12 mouse cellular contexts compared by ENCODE assay signal in the genomic region with DNA sequence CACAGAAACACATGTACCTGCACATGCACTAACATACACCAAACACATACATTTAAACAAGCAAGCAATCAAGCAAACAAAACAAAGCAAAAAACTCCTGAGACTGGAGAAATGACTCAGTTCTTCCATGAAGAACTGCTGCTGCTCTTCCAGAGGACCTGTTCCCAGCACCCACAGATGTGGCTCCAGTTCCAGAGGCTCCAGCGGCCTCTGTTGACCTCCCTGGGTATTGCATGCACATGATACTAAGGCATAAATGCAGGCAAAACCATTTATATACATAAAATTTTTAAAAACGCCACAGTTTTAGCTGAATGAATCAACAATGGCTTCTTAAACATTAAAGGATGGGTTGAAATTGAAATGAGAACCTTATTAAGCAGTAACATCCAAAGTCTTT. TPM values are rescaled to one million over a fixed set of nuclear protein-coding genes. Genes with fewer than 3 reads are reported as not detected.
DNase-seq lines count a peak whose midpoint lies in the region; ATAC-seq and TF ChIP-seq lines count a peak whose summit lies in the region.
"Had no signal": no experiment of that assay in that cellular context is flagged by ENCODE, and none has a peak within 500 bp of the region (broad histone marks: within the 10 kb centered on the region; RNA-seq: fewer than 3 reads in every experiment).

No protein-coding gene starts in this region.

- H3K9ac ChIP-seq in liver, embryonic 14.5 days (replicated peaks) = no peak overlapping the region
- H3K9ac ChIP-seq in midbrain, embryonic 13.5 days (replicated peaks) = no peak overlapping the region
- H3K9ac ChIP-seq: hindbrain, embryonic 12.5 days had no signal

- no peaks in the 10 kb centered on the region for H3K9me3 ChIP-seq in liver, embryonic 14.5 days (ENCODE audit: control insufficient read depth, low read length)
- no peaks in the 10 kb centered on the region for H3K9me3 ChIP-seq in midbrain, embryonic 13.5 days
- H3K9me3 ChIP-seq: hindbrain, embryonic 12.5 days had no signal

- H3K27ac ChIP-seq in layer of hippocampus, adult 2 months = no peak overlapping the region
- H3K27ac ChIP-seq in liver, embryonic 14.5 days = no peak overlapping the region
- no peak overlapping the region for H3K27ac ChIP-seq in midbrain, embryonic 13.5 days
- H3K27ac ChIP-seq: hindbrain, embryonic 12.5 days; macrophage had no signal

- 48% methylated on average over 2 of the region's 2 CpGs for WGBS in liver, embryonic 14.5 days (ENCODE audit: insufficient replicate concordance)
- WGBS in midbrain, embryonic 13.5 days = 68% methylated on average over 2 of the region's 2 CpGs

- H3K36me3 ChIP-seq in liver, embryonic 14.5 days (replicated peaks; ENCODE audit: control insufficient read depth, insufficient read depth, low read depth) = no peaks in the 10 kb centered on the region
- H3K36me3 ChIP-seq in midbrain, embryonic 13.5 days = peaks cover 64% of the 10 kb centered on the region

- no peak overlapping the region for H3K4me2 ChIP-seq in liver, embryonic 14.5 days (ENCODE audit: low read depth)
- no peak overlapping the region for H3K4me2 ChIP-seq in midbrain, embryonic 13.5 days (replicated peaks)
- H3K4me2 ChIP-seq: heart, embryonic 11.5 days; hindbrain, embryonic 12.5 days had no signal

- H3K4me3 ChIP-seq in layer of hippocampus, adult 2 months = no peak overlapping the region
- no peak overlapping the region for H3K4me3 ChIP-seq in liver, embryonic 14.5 days (ENCODE audit: insufficient read depth in 1 of 2, low read depth in 2 of 2, low read length in 2 of 2)
- H3K4me3 ChIP-seq in midbrain, embryonic 13.5 days (replicated peaks) = no peak overlapping the region
- H3K4me3 ChIP-seq: hindbrain, embryonic 12.5 days had no signal

- ATAC-seq in liver, embryonic 14.5 days (ENCODE audit: insufficient read depth) = no peak
- ATAC-seq in midbrain, embryonic 13.5 days = no peak

- H3K27me3 ChIP-seq in liver, embryonic 14.5 days (ENCODE audit: control insufficient read depth, insufficient read depth, low read length) = no peaks in the 10 kb centered on the region
- no peaks in the 10 kb centered on the region for H3K27me3 ChIP-seq in midbrain, embryonic 13.5 days
- H3K27me3 ChIP-seq: hindbrain, embryonic 12.5 days had no signal

- no peak for DNase-seq in layer of hippocampus, adult 2 months (ENCODE audit: low spot score in 2 of 2)
- DNase-seq in layer of hippocampus, postnatal 36 days = no peak
- DNase-seq in spleen, postnatal 4 days (ENCODE audit: low spot score in 2 of 2) = peak; percentile 16 to 66
- no peak for DNase-seq in spleen, adult 12 weeks (ENCODE audit: low spot score)
- DNase-seq in ES-CJ7 (ENCODE audit: low read depth, low spot score) = peak; percentile 36
- no peak for DNase-seq in liver, embryonic 14.5 days (ENCODE audit: low read depth in 3 of 3, low spot score in 3 of 3)
- DNase-seq in kidney, adult 8-10 months = no peak
- DNase-seq: adrenal gland, postnatal 36 days had no signal

- peak; percentile 67 for TF ChIP-seq CTCF in layer of hippocampus, adult 2 months (conservative IDR thresholded peaks at IDR 0.05)
- peak; percentile 51 for TF ChIP-seq CTCF in liver, embryonic 14.5 days (IDR thresholded peaks at IDR 0.05; ENCODE audit: low read depth)

- no peaks in the 10 kb centered on the region; a peak in 1 of 4 replicates for H3K4me1 ChIP-seq in liver, embryonic 14.5 days (replicated peaks; ENCODE audit: control insufficient read depth in 2 of 2, insufficient read depth in 2 of 2, low read length in 1 of 2)
- no peaks in the 10 kb centered on the region for H3K4me1 ChIP-seq in midbrain, embryonic 13.5 days (replicated peaks)
- H3K4me1 ChIP-seq: hindbrain, embryonic 12.5 days had no signal

- no peak for TF ChIP-seq EP300 in liver, embryonic 14.5 days (IDR thresholded peaks at IDR 0.05; ENCODE audit: low read depth)

RNA-seq across cellular contexts. Expression of gene Map4k5, which starts 46.3 kb away (rescaled TPM):
- 10 to 100 TPM; 44.2 to 47.7 TPM for total RNA-seq in layer of hippocampus, adult 2 months (2021)
- total RNA-seq in layer of hippocampus, postnatal 36 days (2021) = 10 to 100 TPM; 46.8 to 50.3 TPM
- 9.8 and 13.6 TPM in 2 replicates for polyA plus RNA-seq in liver, embryonic 14.5 days (2012; rRNA removed)
- 26.9 and 30.7 TPM in 2 replicates for polyA plus RNA-seq in liver, embryonic 14.5 days (2014; fragmentation: Nextera tagmentation; extraction: Ambion mirVana)
- 25.6 and 27.6 TPM in 2 replicates for polyA plus RNA-seq in midbrain, embryonic 13.5 days (2015; fragmentation: Nextera tagmentation; extraction: Ambion mirVana)

RNA-seq across cellular contexts. Expression of gene Atl1, which starts 46.9 kb away (rescaled TPM):
- total RNA-seq in layer of hippocampus, adult 2 months (2021) = 100 to 1,000 TPM; 195 TPM
- 100 to 1,000 TPM; 186 to 198 TPM for total RNA-seq in layer of hippocampus, postnatal 36 days (2021)
- polyA plus RNA-seq in liver, embryonic 14.5 days (2012; rRNA removed) = 0.43 and 0.73 TPM in 2 replicates
- polyA plus RNA-seq in liver, embryonic 14.5 days (2014; fragmentation: Nextera tagmentation; extraction: Ambion mirVana) = 1.1 and 2.1 TPM in 2 replicates
- 128 and 129 TPM in 2 replicates for polyA plus RNA-seq in midbrain, embryonic 13.5 days (2015; fragmentation: Nextera tagmentation; extraction: Ambion mirVana)

RNA-seq across cellular contexts. Expression of gene Sav1, which starts 47.5 kb away (rescaled TPM):
- 10 to 100 TPM; 16.7 to 18.2 TPM for total RNA-seq in layer of hippocampus, adult 2 months (2021)
- total RNA-seq in layer of hippocampus, postnatal 36 days (2021) = 10 to 100 TPM; 16.6 to 19.3 TPM
- polyA plus RNA-seq in liver, embryonic 14.5 days (2012; rRNA removed) = 14.2 and 18.8 TPM in 2 replicates
- polyA plus RNA-seq in liver, embryonic 14.5 days (2014; fragmentation: Nextera tagmentation; extraction: Ambion mirVana) = 4.3 and 5.6 TPM in 2 replicates
- 1.5 and 2.8 TPM in 2 replicates for polyA plus RNA-seq in midbrain, embryonic 13.5 days (2015; fragmentation: Nextera tagmentation; extraction: Ambion mirVana)

Comparison
In these comparisons a context has a peak if more than half of its experiments do, and no peak if none do; other contexts are left out.
1. DNase-seq: peak in spleen, postnatal 4 days (2 of 2) and ES-CJ7 (single experiment); none in layer of hippocampus, adult 2 months (0 of 2), layer of hippocampus, postnatal 36 days (0 of 2), spleen, adult 12 weeks (single experiment), liver, embryonic 14.5 days (0 of 3) and kidney, adult 8-10 months (0 of 2).